Mouse (Mus musculus) erythroblast, adult 5-6 weeks (primary cell): ENCODE results near the gene Nmnat2. TPM values are rescaled to one million over a fixed set of nuclear protein-coding genes. Genes with fewer than 3 reads are reported as not detected.

ENCODE experiments used
- ATAC-seq: replicated peaks from 2 replicates; pipeline ENCODE4 v1.8.0; 2016; ENCODE audit warnings: moderate number of reproducible peaks, mild to moderate bottlenecking, moderate TSS enrichment, inconsistent platforms; ENCODE audit not compliant: poor library complexity, low FRiP score, severe bottlenecking
- total RNA-seq, 2 experiments: library from RNA; stranded (forward) in 1 of 2; stranded (reverse) in 1 of 2; fragments of 150-400 nt in 1 of 2; fragments of 200-764, 138-1000 nt in 1 of 2; gene quantifications; 2 replicates each; pipeline versions ENCODE4 v1.2.3 to v1.2.4; 2015 to 2017; ENCODE audit warnings: low replicate concordance in 2 of 2

Nmnat2 gene
- total RNA-seq, 2 experiments from 2014 or later = not detected

GRCm38 (mm10) chr1:153014431-153015186 is 59.8 kb downstream of the Nmnat2 start:
- ATAC-seq = no peak

- ATAC-seq = no peak
These were observed 61.8 kb downstream of the Nmnat2 start for GRCm38 (mm10) chr1:153016465-153017163.

- ATAC-seq = no peak
These were observed 64.3 kb downstream of the Nmnat2 start for GRCm38 (mm10) chr1:153019128-153019527.

- no peak for ATAC-seq
These were observed 64.8 kb downstream of the Nmnat2 start for GRCm38 (mm10) chr1:153019623-153020022.

- no peak for ATAC-seq
These were observed 66.3 kb downstream of the Nmnat2 start for GRCm38 (mm10) chr1:153021034-153021638.

GRCm38 (mm10) chr1:153023018-153023417 is 68.2 kb downstream of the Nmnat2 start:
- ATAC-seq = no peak

- no peak for ATAC-seq
These were observed 69.1 kb downstream of the Nmnat2 start for GRCm38 (mm10) chr1:153023875-153024274.

GRCm38 (mm10) chr1:153024453-153024852 is 69.7 kb downstream of the Nmnat2 start:
- no peak for ATAC-seq

- no peak for ATAC-seq
These were observed 76.6 kb downstream of the Nmnat2 start for GRCm38 (mm10) chr1:153031345-153031744.

- ATAC-seq = no peak
These were observed 77.2 kb downstream of the Nmnat2 start for GRCm38 (mm10) chr1:153031954-153032353.

- no peak for ATAC-seq
These were observed 78.5 kb downstream of the Nmnat2 start for GRCm38 (mm10) chr1:153033145-153033908.

- no peak for ATAC-seq
These were observed 79.3 kb downstream of the Nmnat2 start for GRCm38 (mm10) chr1:153034064-153034463.

GRCm38 (mm10) chr1:153035328-153035944 is 80.6 kb downstream of the Nmnat2 start:
- ATAC-seq = 0 out of 2 replicates have a peak, but pooled peaks have one; percentile 49

GRCm38 (mm10) chr1:153037353-153038345 is 82.9 kb downstream of the Nmnat2 start:
- ATAC-seq = no peak

- no peak for ATAC-seq
These were observed 85.3 kb downstream of the Nmnat2 start for GRCm38 (mm10) chr1:153040091-153040490.

- no peak for ATAC-seq
These were observed 86.3 kb downstream of the Nmnat2 start for GRCm38 (mm10) chr1:153041046-153041445.

- ATAC-seq = no peak
These were observed 87.5 kb downstream of the Nmnat2 start for GRCm38 (mm10) chr1:153042318-153042717.

- ATAC-seq = no peak
These were observed 88.5 kb downstream of the Nmnat2 start for GRCm38 (mm10) chr1:153043332-153043731.
